Comparison of ENCODE assay signal across 31 mouse cellular contexts in the genomic region with DNA sequence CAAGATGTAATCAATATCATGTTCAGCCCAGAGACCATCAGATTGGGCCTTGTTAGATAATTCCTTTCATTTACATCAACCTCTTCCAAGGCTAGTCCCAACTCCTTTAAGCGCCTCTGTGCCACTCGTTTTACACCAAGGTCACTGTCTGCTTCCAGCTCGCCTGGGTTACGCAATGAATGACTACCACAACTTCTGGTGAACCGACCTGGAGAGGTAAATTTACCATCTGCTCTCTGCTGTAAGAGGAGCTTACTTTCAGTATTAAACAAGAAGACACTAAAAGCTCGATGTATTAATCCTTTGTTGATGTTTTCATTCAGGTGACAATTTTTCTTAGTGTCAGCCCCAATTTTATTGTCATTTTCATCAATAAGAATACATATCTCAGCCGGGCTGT. TPM values are rescaled to one million over a fixed set of nuclear protein-coding genes. Genes with fewer than 3 reads are reported as not detected.
"Had no signal": no experiment of that assay in that cellular context is flagged by ENCODE, and none has a peak within 500 bp of the region (broad histone marks: within the 10 kb centered on the region; RNA-seq: fewer than 3 reads in every experiment).

No protein-coding gene starts in this region.

- ATAC-seq: liver, embryonic 12.5 days; liver, postnatal 0 days; lung, postnatal 0 days; midbrain, embryonic 13.5 days; midbrain, embryonic 15.5 days; midbrain, embryonic 16.5 days had no signal

- H3K36me3 ChIP-seq: limb, embryonic 10.5 days; limb, embryonic 12.5 days; limb, embryonic 13.5 days; limb, embryonic 15.5 days; liver, embryonic 12.5 days; liver, embryonic 13.5 days; liver, embryonic 15.5 days; lung, embryonic 15.5 days; midbrain, embryonic 10.5 days; midbrain, embryonic 12.5 days; midbrain, embryonic 13.5 days; midbrain, embryonic 15.5 days had no signal

- H3K27me3 ChIP-seq: limb, embryonic 12.5 days; limb, embryonic 13.5 days; limb, embryonic 15.5 days; liver, embryonic 12.5 days; liver, embryonic 13.5 days; liver, embryonic 15.5 days; lung, embryonic 15.5 days; megakaryocyte, embryonic 14.5 days; midbrain, embryonic 12.5 days; midbrain, embryonic 13.5 days; midbrain, embryonic 15.5 days had no signal

- DNase-seq: left cerebral cortex, postnatal 4 days; liver; liver, embryonic 13.5 days; liver, postnatal 0 days; lung, adult 18-20 months; lung, adult 2 months; lung, embryonic 14.5 days; lung, postnatal 10 days; lung, postnatal 14 days; lung, postnatal 36 days; lung, postnatal 4 days; midbrain, embryonic 14.5 days had no signal

- H3K9ac ChIP-seq: limb, embryonic 12.5 days; limb, embryonic 13.5 days; limb, embryonic 15.5 days; liver, embryonic 12.5 days; liver, embryonic 13.5 days; liver, embryonic 14.5 days; liver, embryonic 15.5 days; liver, postnatal 0 days; lung, embryonic 14.5 days; lung, embryonic 15.5 days; midbrain, embryonic 12.5 days; midbrain, embryonic 13.5 days; midbrain, embryonic 15.5 days had no signal

- H3K9me3 ChIP-seq: limb, embryonic 10.5 days; limb, embryonic 12.5 days; limb, embryonic 13.5 days; limb, embryonic 15.5 days; liver, embryonic 12.5 days; liver, embryonic 13.5 days; liver, embryonic 15.5 days; lung, embryonic 15.5 days; megakaryocyte, embryonic 14.5 days; midbrain, embryonic 10.5 days; midbrain, embryonic 12.5 days; midbrain, embryonic 13.5 days; midbrain, embryonic 15.5 days had no signal

- H3K4me2 ChIP-seq: limb, embryonic 12.5 days; limb, embryonic 13.5 days; limb, embryonic 15.5 days; liver, embryonic 11.5 days; liver, embryonic 12.5 days; liver, embryonic 13.5 days; liver, embryonic 15.5 days; lung, embryonic 14.5 days; lung, embryonic 15.5 days; midbrain, embryonic 12.5 days; midbrain, embryonic 13.5 days; midbrain, embryonic 15.5 days had no signal

- H3K4me1 ChIP-seq: limb, embryonic 10.5 days; limb, embryonic 12.5 days; limb, embryonic 13.5 days; limb, embryonic 15.5 days; liver, embryonic 12.5 days; liver, embryonic 13.5 days; liver, embryonic 15.5 days; lung, embryonic 15.5 days; megakaryocyte, embryonic 14.5 days had no signal

- H3K4me3 ChIP-seq: left cerebral cortex, adult 2 months; limb, embryonic 10.5 days; limb, embryonic 12.5 days; limb, embryonic 13.5 days; limb, embryonic 15.5 days; liver, embryonic 12.5 days; liver, embryonic 13.5 days; liver, embryonic 15.5 days; lung, embryonic 15.5 days; megakaryocyte, embryonic 14.5 days; midbrain, embryonic 10.5 days; midbrain, embryonic 12.5 days; midbrain, embryonic 13.5 days; midbrain, embryonic 15.5 days; myocyte had no signal

- H3K27ac ChIP-seq: left cerebral cortex, adult 2 months; limb, embryonic 10.5 days; limb, embryonic 12.5 days; limb, embryonic 13.5 days; limb, embryonic 15.5 days; liver, embryonic 12.5 days; liver, embryonic 13.5 days; liver, embryonic 14.5 days; liver, embryonic 15.5 days; lung, embryonic 15.5 days; macrophage; midbrain, embryonic 10.5 days; midbrain, embryonic 12.5 days; midbrain, embryonic 13.5 days; midbrain, embryonic 15.5 days had no signal

RNA-seq across cellular contexts. Expression of a gene that starts 51.7 kb away (rescaled TPM):
- polyA plus RNA-seq: myocyte had no signal
